Mouse (Mus musculus): ENCODE results near the gene Col28a1.

DNA sequence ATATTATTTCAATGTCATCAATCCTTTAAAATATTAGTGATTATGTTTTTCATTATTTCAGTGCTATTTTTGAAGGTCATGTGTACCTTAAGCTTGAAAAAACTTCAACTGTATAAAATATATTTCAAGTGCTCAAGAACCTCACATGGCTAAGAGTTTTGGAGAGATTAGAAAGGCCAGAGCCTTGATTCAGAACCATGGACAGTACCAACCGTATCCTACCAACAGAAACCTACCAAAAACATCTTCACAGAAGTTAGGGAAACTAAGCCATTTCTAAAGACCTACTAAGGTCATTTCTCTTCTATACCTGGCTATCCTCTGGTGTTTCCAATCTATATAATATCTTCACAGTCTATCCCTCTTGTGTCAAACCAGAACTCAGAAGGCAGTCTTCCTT, 50.5 kb downstream of the Col28a1 start:
- no peak for TF ChIP-seq USF1 (IDR thresholded peaks at IDR 0.05; ENCODE audit: low read depth)
- no peak for TF ChIP-seq MYOG (IDR thresholded peaks at IDR 0.05; ENCODE audit: control insufficient read depth in 1 of 3, insufficient read depth in 1 of 3, insufficient read length in 2 of 3, low read depth in 2 of 3)
- TF ChIP-seq MAX (IDR thresholded peaks at IDR 0.05; ENCODE audit: low read depth), result peak; percentile 37
- no peak for TF ChIP-seq TCF12 (IDR thresholded peaks at IDR 0.05; ENCODE audit: insufficient read depth, poor library complexity, severe bottlenecking)
- TF ChIP-seq SRF (IDR thresholded peaks at IDR 0.05; ENCODE audit: control insufficient read depth, insufficient read length, low read depth), result no peak
- TF ChIP-seq REST (IDR thresholded peaks at IDR 0.05; ENCODE audit: insufficient read depth, insufficient read length), result no peak
- no peak for TF ChIP-seq POLR2A (IDR thresholded peaks at IDR 0.05; ENCODE audit: insufficient read length, low read depth)
- no peak for TF ChIP-seq CEBPB (IDR thresholded peaks at IDR 0.05; ENCODE audit: insufficient read depth, poor library complexity, severe bottlenecking)
- no peak for TF ChIP-seq POLR2AphosphoS2 (IDR thresholded peaks at IDR 0.05; ENCODE audit: insufficient read length, low read depth)
- no peak for TF ChIP-seq E2F4 (IDR thresholded peaks at IDR 0.05; ENCODE audit: insufficient read depth)
- TF ChIP-seq MYOD1 (IDR thresholded peaks at IDR 0.05; ENCODE audit: control insufficient read depth in 1 of 3, insufficient read length in 2 of 3, low read depth in 2 of 3), result no peak

All from myocyte (in vitro differentiated cells).